Mouse (Mus musculus) neural tube, embryonic 14.5 days (tissue): ENCODE data around the gene Camk2g. TPM values are rescaled to one million over a fixed set of nuclear protein-coding genes. Genes with fewer than 3 reads are reported as not detected.
A peak's percentile ranks its signal among the peaks of the same experiment; 100 is the strongest.

Source experiments
- ATAC-seq: fragments of 200-750 bp; cut with Nextera tagmentation; 2 replicates; pipeline ENCODE4 v1.8.0; 2017; ENCODE audit warnings: low read depth, mild to moderate bottlenecking, moderate TSS enrichment, moderate library complexity
- H3K27ac ChIP-seq: fragments of 300-500 bp; sonication (generic); 2 replicates; pipeline ENCODE4 v1.5.1; 2014; ENCODE audit warnings: low read depth, mild to moderate bottlenecking, control low read depth, low read length, moderate library complexity, mixed read lengths
- H3K27me3 ChIP-seq: fragments of 300-500 bp; sonication (generic); 2 replicates; pipeline ENCODE4 v1.6.1; 2014; ENCODE audit warnings: low read length; ENCODE audit not compliant: control insufficient read depth, insufficient read depth
- H3K36me3 ChIP-seq: fragments of 300-500 bp; sonication (generic); 2 replicates; pipeline ENCODE4 v1.6.1; 2014; ENCODE audit warnings: low read length, mixed read lengths; ENCODE audit not compliant: control insufficient read depth, insufficient read depth
- H3K4me1 ChIP-seq: fragments of 300-500 bp; sonication (generic); 2 replicates; pipeline ENCODE4 v1.6.1; 2014; ENCODE audit warnings: low read length; ENCODE audit not compliant: control insufficient read depth, insufficient read depth
- H3K4me2 ChIP-seq: fragments of 300-500 bp; sonication (generic); 2 replicates; pipeline ENCODE4 v1.6.1; 2014; ENCODE audit warnings: mild to moderate bottlenecking, low read depth, low read length, control low read depth
- H3K4me3 ChIP-seq: fragments of 300-500 bp; sonication (generic); 2 replicates; pipeline ENCODE4 v1.5.1; 2014; ENCODE audit warnings: low read depth, low read length, control low read depth, mixed read lengths
- H3K9ac ChIP-seq: fragments of 300-500 bp; sonication (generic); replicated peaks from 2 replicates; pipeline ENCODE4 v1.6.1; 2014; ENCODE audit warnings: low read depth, mild to moderate bottlenecking, control low read depth, low read length, mixed read lengths
- H3K9me3 ChIP-seq: fragments of 300-500 bp; sonication (generic); 2 replicates; pipeline ENCODE4 v1.6.1; 2016; ENCODE audit warnings: low read length; ENCODE audit not compliant: control insufficient read depth
- WGBS: fragments of 180-500 bp; shearing (Covaris S2); extraction: QIAGEN DNeasy Blood & Tissue Kit; methylation state at CpG from one replicate; pipeline ENCODE4 v1.1.7; 2014; 5-methylcytosine and 5-hydroxymethylcytosine counted together
- polyA plus RNA-seq: library from polyadenylated mRNA; unstranded; fragments of >200 nt; fragmentation: Nextera tagmentation; extraction: Ambion mirVana; gene quantifications from 2 replicates; pipeline ENCODE4 v1.2.1, GENCODE M21; 2014

Camk2g gene
- polyA plus RNA-seq, 1 experiment from 2014 or later: 232 TPM

- Histone ChIP-seq H3K4me3 (no peak overlapping the region), H3K27me3 (no peaks in the 10 kb centered on the region), H3K9me3 (no peaks in the 10 kb centered on the region), H3K4me2 (no peak overlapping the region), H3K9ac (no peak overlapping the region), H3K27ac (no peak overlapping the region), H3K36me3 (peaks cover 38% of the 10 kb centered on the region), H3K4me1 (peaks cover 11% of the 10 kb centered on the region)
- WGBS: 93% methylated on average over 9 of the region's 9 CpGs
- ATAC-seq: no peak
Observed at GRCm38 (mm10) chr14:20729871-20730270, 64.0 kb downstream of the Camk2g start.

- Histone ChIP-seq H3K9me3 (no peaks in the 10 kb centered on the region), H3K27me3 (no peaks in the 10 kb centered on the region), H3K4me2 (no peak overlapping the region), H3K4me3 (no peak overlapping the region), H3K4me1 (no peaks in the 10 kb centered on the region), H3K27ac (no peak overlapping the region), H3K9ac (no peak overlapping the region), H3K36me3 (peaks cover 73% of the 10 kb centered on the region)
- WGBS: 80% methylated on average over 6 of the region's 6 CpGs
- no peak for ATAC-seq
Observed at GRCm38 (mm10) chr14:20725660-20726339, 68.1 kb downstream of the Camk2g start.

- Histone ChIP-seq H3K27me3 (no peaks in the 10 kb centered on the region), H3K9me3 (no peaks in the 10 kb centered on the region), H3K36me3 (peaks cover 82% of the 10 kb centered on the region), H3K4me2 (no peak overlapping the region), H3K9ac (no peak overlapping the region), H3K27ac (no peak overlapping the region), H3K4me3 (no peak overlapping the region), H3K4me1 (no peaks in the 10 kb centered on the region)
- ATAC-seq: peak; percentile 52; the same call in 1 of the 2 replicates
- 25% methylated on average over 5 of the region's 5 CpGs for WGBS
Observed at GRCm38 (mm10) chr14:20724043-20724442, 69.8 kb downstream of the Camk2g start.

GRCm38 (mm10) chr14:20723006-20723405, 70.9 kb downstream of the Camk2g start:
- no peak overlapping the region for H3K4me2 ChIP-seq
- H3K4me1 ChIP-seq: no peaks in the 10 kb centered on the region
- 88% methylated on average over 12 of the region's 12 CpGs for WGBS
- peaks cover 84% of the 10 kb centered on the region for H3K36me3 ChIP-seq
- H3K27ac ChIP-seq: no peak overlapping the region
- ATAC-seq: no peak
- H3K4me3 ChIP-seq: no peak overlapping the region
- H3K9me3 ChIP-seq: no peaks in the 10 kb centered on the region
- no peak overlapping the region for H3K9ac ChIP-seq
- H3K27me3 ChIP-seq: no peaks in the 10 kb centered on the region

- Histone ChIP-seq H3K4me3 (no peak overlapping the region), H3K9me3 (no peaks in the 10 kb centered on the region), H3K4me1 (no peaks in the 10 kb centered on the region), H3K4me2 (no peak overlapping the region), H3K27me3 (no peaks in the 10 kb centered on the region), H3K27ac (no peak overlapping the region), H3K36me3 (peaks cover 90% of the 10 kb centered on the region), H3K9ac (no peak overlapping the region)
- 91% methylated on average over 4 of the region's 4 CpGs for WGBS
- ATAC-seq: no peak
Observed at GRCm38 (mm10) chr14:20721371-20721770, 72.5 kb downstream of the Camk2g start.

- H3K9me3 ChIP-seq: no peaks in the 10 kb centered on the region
- H3K27me3 ChIP-seq: no peaks in the 10 kb centered on the region
- no peak overlapping the region for H3K4me2 ChIP-seq
- peaks cover 90% of the 10 kb centered on the region for H3K36me3 ChIP-seq
- ATAC-seq: no peak
- no peak overlapping the region for H3K9ac ChIP-seq
- no peak overlapping the region for H3K4me3 ChIP-seq
- no peaks in the 10 kb centered on the region for H3K4me1 ChIP-seq
- H3K27ac ChIP-seq: no peak overlapping the region
- WGBS: 93% methylated on average over 12 of the region's 12 CpGs
Observed at GRCm38 (mm10) chr14:20719767-20720166, 74.1 kb downstream of the Camk2g start.

- peaks cover 94% of the 10 kb centered on the region for H3K36me3 ChIP-seq
- no peaks in the 10 kb centered on the region for H3K4me1 ChIP-seq
- ATAC-seq: no peak
- H3K4me2 ChIP-seq: no peak overlapping the region
- no peak overlapping the region for H3K4me3 ChIP-seq
- H3K9me3 ChIP-seq: no peaks in the 10 kb centered on the region
- 94% methylated on average over 10 of the region's 10 CpGs for WGBS
- H3K9ac ChIP-seq: no peak overlapping the region
- no peaks in the 10 kb centered on the region for H3K27me3 ChIP-seq
- no peak overlapping the region for H3K27ac ChIP-seq
Observed at GRCm38 (mm10) chr14:20718443-20718842, 75.4 kb downstream of the Camk2g start.

DNA sequence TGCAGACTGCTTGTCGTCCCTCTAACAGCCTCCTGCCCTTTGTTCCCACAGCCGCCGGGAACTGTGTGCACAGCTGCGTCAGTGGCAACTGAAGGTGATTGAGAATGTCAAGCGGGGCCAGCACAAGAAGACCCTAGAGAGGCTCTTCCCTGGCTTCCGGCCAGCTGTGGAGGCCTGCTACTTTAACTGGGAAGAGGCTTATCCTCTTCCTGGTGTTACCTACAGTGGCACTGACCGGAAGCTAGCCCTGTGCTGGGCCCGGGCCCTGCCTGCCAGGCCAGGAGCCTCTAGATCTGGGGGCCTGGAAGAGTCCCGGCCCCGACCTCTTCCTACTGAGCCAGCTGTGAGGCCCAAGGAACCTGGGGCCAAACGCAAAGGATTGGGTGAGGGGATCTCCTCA, 80.1 kb downstream of the Camk2g start:
- no peak overlapping the region for H3K9ac ChIP-seq
- no peak overlapping the region for H3K27ac ChIP-seq
- H3K4me1 ChIP-seq: peaks cover 8% of the 10 kb centered on the region
- H3K4me3 ChIP-seq: no peak overlapping the region
- ATAC-seq: no peak
- H3K9me3 ChIP-seq: no peaks in the 10 kb centered on the region
- peaks cover 79% of the 10 kb centered on the region for H3K36me3 ChIP-seq
- no peaks in the 10 kb centered on the region for H3K27me3 ChIP-seq
- H3K4me2 ChIP-seq: no peak overlapping the region
- 77% methylated on average over 11 of the region's 11 CpGs for WGBS

- ATAC-seq: no peak
- peak overlapping the region; percentile 99 for H3K4me3 ChIP-seq
- no peak overlapping the region; the same call in 1 of the 2 replicates for H3K27ac ChIP-seq
- H3K27me3 ChIP-seq: peaks cover 3% of the 10 kb centered on the region; the same call in 1 of the 2 replicates
- WGBS: 16% methylated on average over 10 of the region's 10 CpGs
- H3K4me1 ChIP-seq: peaks cover 17% of the 10 kb centered on the region
- peak overlapping the region; percentile 97 for H3K9ac ChIP-seq
- peak overlapping the region; percentile 74 for H3K4me2 ChIP-seq
- H3K9me3 ChIP-seq: no peaks in the 10 kb centered on the region
- peaks cover 27% of the 10 kb centered on the region for H3K36me3 ChIP-seq
Observed at GRCm38 (mm10) chr14:20708239-20708638, 85.6 kb downstream of the Camk2g start.
